Mouse (Mus musculus) C2C12 (cell line): ENCODE data around the gene Slc28a3.

ENCODE experiments used
- CTCF ChIP-seq: IDR thresholded peaks from one replicate; pipeline ENCODE4 v1.5.1; 2011; ENCODE audit not compliant: control insufficient read depth, insufficient read depth, insufficient read length
- MYOD1 ChIP-seq: IDR thresholded peaks from one replicate; pipeline ENCODE4 v1.6.1; 2011; ENCODE audit warnings: low read depth; ENCODE audit not compliant: control insufficient read depth, insufficient read length
- MYOG ChIP-seq: IDR thresholded peaks from one replicate; pipeline ENCODE4 v1.6.1; 2011; ENCODE audit not compliant: control insufficient read depth, insufficient read length; ENCODE audit errors: extremely low read depth
- USF1 ChIP-seq: IDR thresholded peaks from one replicate; pipeline ENCODE4 v1.6.1; 2011; ENCODE audit warnings: low read depth, mild to moderate bottlenecking, control low read depth, moderate library complexity

DNA sequence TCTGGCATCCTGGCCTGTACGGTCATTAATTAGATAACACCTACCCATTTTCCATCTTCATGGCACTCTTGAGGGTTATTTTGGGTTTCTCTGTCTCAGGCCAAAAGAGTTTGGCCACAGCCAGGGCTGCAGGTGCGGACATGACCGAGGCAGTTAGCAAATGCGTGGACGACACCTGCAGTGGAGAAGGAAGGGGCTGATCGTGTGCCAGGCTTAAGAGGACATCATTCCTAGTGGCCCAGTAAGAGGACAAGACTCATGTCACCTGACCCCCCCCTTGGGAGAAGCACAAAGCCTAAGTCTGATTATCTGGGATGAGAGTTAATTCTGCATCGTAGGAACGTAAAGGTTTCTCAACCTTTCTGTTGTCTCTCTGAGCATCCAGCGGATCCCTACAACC, 44.5 kb downstream of the Slc28a3 start:
- TF ChIP-seq CTCF (no peak), MYOD1 (no peak), USF1 (no peak), MYOG (no peak)
